Mouse (Mus musculus) MEL (cell line): Measurements from ENCODE around the gene Gipc3. TPM values are rescaled to one million over a fixed set of nuclear protein-coding genes. Genes with fewer than 3 reads are reported as not detected.

Experiments used
- DNase-seq: peaks from one replicate; pipeline ENCODE4 v3.0.0; 2011; ENCODE audit warnings: low read depth, low spot score
- H3K27ac ChIP-seq: 2 replicates; pipeline ENCODE4 v1.5.1; 2012; ENCODE audit warnings: low read depth, mild to moderate bottlenecking, control low read depth, low read length, moderate library complexity; ENCODE audit not compliant: control insufficient read depth
- H3K27me3 ChIP-seq, 2 experiments: fragments of 150-350 bp in 1 of 2; sonication (generic) in 1 of 2; 2 replicates each; pipeline ENCODE4 v1.6.1; 2012; ENCODE audit warnings: low read length in 2 of 2, mild to moderate bottlenecking in 2 of 2, improper control_type of control experiment in 1 of 2, moderate library complexity in 1 of 2; ENCODE audit not compliant: insufficient read depth in 2 of 2, control insufficient read depth in 1 of 2
- H3K36me3 ChIP-seq, 2 experiments: 2 replicates each; pipeline ENCODE4 v1.6.1; 2012 to 2014; ENCODE audit warnings: low read length in 2 of 2, improper control_type of control experiment in 1 of 2, inconsistent platforms in 1 of 2, mild to moderate bottlenecking in 1 of 2; ENCODE audit not compliant: insufficient read depth in 2 of 2, control insufficient read depth in 1 of 2
- H3K4me1 ChIP-seq, 2 experiments: fragments of 150-350 bp in 1 of 2; sonication (generic) in 1 of 2; 2 replicates each; pipeline ENCODE4 v1.6.1; 2012; ENCODE audit warnings: low read length in 2 of 2, improper control_type of control experiment in 1 of 2, mild to moderate bottlenecking in 1 of 2; ENCODE audit not compliant: insufficient read depth in 2 of 2, control insufficient read depth in 1 of 2
- H3K4me3 ChIP-seq, 2 experiments: fragments of 150-350 bp in 1 of 2; sonication (generic) in 1 of 2; 2 replicates each; pipeline ENCODE4 v1.5.1; 2012; ENCODE audit warnings: low read depth in 2 of 2, low read length in 2 of 2, mild to moderate bottlenecking in 2 of 2, moderate library complexity in 2 of 2, control low read depth in 1 of 2, improper control_type of control experiment in 1 of 2; ENCODE audit not compliant: control insufficient read depth in 1 of 2, insufficient read depth in 1 of 2
- H3K79me2 ChIP-seq: 2 replicates; pipeline ENCODE4 v1.6.1; 2012; ENCODE audit warnings: mild to moderate bottlenecking, low read length, moderate library complexity; ENCODE audit not compliant: control insufficient read depth, poor library complexity, insufficient read depth
- H3K9ac ChIP-seq: 2 replicates; pipeline ENCODE4 v1.6.1; 2012; ENCODE audit warnings: low read depth, mild to moderate bottlenecking, control low read depth, low read length, moderate library complexity; ENCODE audit not compliant: control insufficient read depth, poor library complexity, severe bottlenecking
- H3K9me3 ChIP-seq: fragments of 150-350 bp; sonication (generic); replicated peaks from 2 replicates; pipeline ENCODE4 v1.6.1; 2012; ENCODE audit warnings: mild to moderate bottlenecking, low read length, improper control_type of control experiment, moderate library complexity; ENCODE audit not compliant: insufficient read depth
- CHD2 ChIP-seq: IDR thresholded peaks from 2 replicates; pipeline ENCODE4 v1.6.1; 2011; ENCODE audit warnings: low read length, improper control_type of control experiment
- E2F4 ChIP-seq: IDR thresholded peaks from 2 replicates; pipeline ENCODE4 v1.6.1; 2011; ENCODE audit warnings: low read depth, low read length, improper control_type of control experiment, borderline replicate concordance
- ELF1 ChIP-seq: IDR thresholded peaks from 2 replicates; pipeline ENCODE4 v1.6.1; 2014; ENCODE audit warnings: low read depth, mild to moderate bottlenecking, inconsistent platforms, low read length, improper control_type of control experiment, moderate library complexity
- ETS1 ChIP-seq: IDR thresholded peaks from 2 replicates; pipeline ENCODE4 v1.6.1; 2012; ENCODE audit warnings: low read depth, mild to moderate bottlenecking, inconsistent platforms, low read length, improper control_type of control experiment, moderate library complexity
- GATA1 ChIP-seq: IDR thresholded peaks from 2 replicates; pipeline ENCODE4 v1.6.1; 2011; ENCODE audit warnings: low read depth, low read length, improper control_type of control experiment
- JUND ChIP-seq: IDR thresholded peaks from 2 replicates; pipeline ENCODE4 v1.6.1; 2011; ENCODE audit warnings: low read depth, mild to moderate bottlenecking, improper control_type of control experiment, low read length
- KAT2A ChIP-seq: conservative IDR thresholded peaks from 2 replicates; pipeline ENCODE4 v1.6.1; 2012; ENCODE audit warnings: low read depth, low read length, improper control_type of control experiment, inconsistent platforms
- MAFK ChIP-seq: IDR thresholded peaks from 2 replicates; pipeline ENCODE4 v1.6.1; 2011; ENCODE audit warnings: low read depth, mild to moderate bottlenecking, low read length, improper control_type of control experiment, borderline replicate concordance
- MYC ChIP-seq: IDR thresholded peaks from 2 replicates; pipeline ENCODE4 v1.6.1; 2011; ENCODE audit warnings: low read depth, mild to moderate bottlenecking, low read length, improper control_type of control experiment, moderate library complexity
- NELFE ChIP-seq: IDR thresholded peaks from 2 replicates; pipeline ENCODE4 v1.6.1; 2011; ENCODE audit warnings: low read depth, low read length, improper control_type of control experiment
- NRF1 ChIP-seq: IDR thresholded peaks from 2 replicates; pipeline ENCODE4 v1.6.1; 2014; ENCODE audit warnings: low read depth, mild to moderate bottlenecking, inconsistent platforms, low read length, improper control_type of control experiment, moderate library complexity; ENCODE audit not compliant: poor library complexity, insufficient read depth, severe bottlenecking
- POLR2A ChIP-seq, 2 experiments: IDR thresholded peaks; 2 replicates each; pipeline ENCODE4 v1.6.1; 2011 to 2012; ENCODE audit warnings: low read length in 2 of 2, mild to moderate bottlenecking in 2 of 2, control low read depth in 1 of 2, improper control_type of control experiment in 1 of 2, low read depth in 1 of 2, moderate library complexity in 1 of 2; ENCODE audit not compliant: control insufficient read depth in 1 of 2, insufficient read depth in 1 of 2, poor library complexity in 1 of 2
- POLR2AphosphoS5 ChIP-seq: IDR thresholded peaks from 2 replicates; pipeline ENCODE4 v1.6.1; 2012; ENCODE audit warnings: low read depth, borderline replicate concordance, mild to moderate bottlenecking, inconsistent platforms, low read length, moderate library complexity, mixed read lengths
- RAD21 ChIP-seq: IDR thresholded peaks from 2 replicates; pipeline ENCODE4 v1.6.1; 2011; ENCODE audit warnings: mild to moderate bottlenecking, low read depth, low read length, improper control_type of control experiment
- SMC3 ChIP-seq: IDR thresholded peaks from 2 replicates; pipeline ENCODE4 v1.6.1; 2011; ENCODE audit warnings: low read depth, low read length, improper control_type of control experiment
- UBTF ChIP-seq: IDR thresholded peaks from 2 replicates; pipeline ENCODE4 v1.6.1; 2012; ENCODE audit warnings: low read depth, mild to moderate bottlenecking, inconsistent platforms, low read length, improper control_type of control experiment, moderate library complexity, borderline replicate concordance; ENCODE audit not compliant: insufficient read depth
- ZKSCAN1 ChIP-seq: IDR thresholded peaks from 2 replicates; pipeline ENCODE4 v1.6.1; 2012; ENCODE audit warnings: low read depth, mild to moderate bottlenecking, inconsistent platforms, low read length, improper control_type of control experiment, moderate library complexity
- ZNF384 ChIP-seq: IDR thresholded peaks from 2 replicates; pipeline ENCODE4 v1.6.1; 2012; ENCODE audit warnings: low read depth, mild to moderate bottlenecking, inconsistent platforms, low read length, improper control_type of control experiment
- polyA plus RNA-seq, 2 experiments: library from polyadenylated mRNA; stranded (reverse) in 1 of 2; unstranded in 1 of 2; fragments of >175 nt in 1 of 2; fragments of >200 nt in 1 of 2; gene quantifications; 2 replicates each; pipeline versions ENCODE4 v1.2.1 to v1.2.4; 2012; ENCODE audit warnings: low replicate concordance in 2 of 2, low read depth in 1 of 2; ENCODE audit not compliant: insufficient read length in 2 of 2, insufficient read depth in 1 of 2, missing spikeins in 1 of 2
- total RNA-seq: library from RNA; depleted of rRNA; stranded (reverse); fragments of 300-350 nt; gene quantifications from 2 replicates; pipeline ENCODE4 v1.2.3, GENCODE M21; 2012

The Gipc3 gene
- total and polyA plus RNA-seq, 3 experiments = not detected

DNA sequence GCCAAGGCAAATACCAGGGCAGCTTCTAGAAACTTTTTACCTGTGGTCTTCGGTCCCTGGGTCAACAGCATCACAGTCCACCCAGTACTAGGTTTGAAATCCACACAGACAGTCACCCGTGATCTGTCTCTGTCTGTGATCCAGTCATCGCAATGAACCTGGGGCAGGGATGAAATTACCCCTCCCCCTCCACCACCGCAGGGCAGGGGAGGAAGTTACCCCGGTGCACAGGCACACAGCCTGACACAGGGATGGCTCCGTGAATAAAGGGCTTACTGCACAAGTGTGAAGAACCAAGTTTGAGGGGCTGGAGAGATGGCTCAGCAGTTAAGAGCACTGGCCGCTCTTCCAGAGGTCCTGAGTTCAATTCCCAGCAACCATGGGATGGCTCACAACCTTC, 39.3 kb downstream of the Gipc3 start:
- DNase-seq = no peak
- Histone ChIP-seq H3K27ac (no peak overlapping the region), H3K79me2 (peaks cover 22% of the 10 kb centered on the region), H3K36me3 (peaks cover 0 to 2% of the 10 kb centered on the region in 2 experiments; a peak in 1 of 4 replicates), H3K9ac (no peak overlapping the region), H3K4me3 (no peak overlapping the region), H3K4me1 (no peaks in the 10 kb centered on the region)
- TF ChIP-seq JUND = no peak
- no peak for TF ChIP-seq POLR2AphosphoS5
- TF ChIP-seq ELF1 = no peak
- no peak for TF ChIP-seq UBTF
- TF ChIP-seq ETS1 = no peak
- TF ChIP-seq E2F4 = no peak
- TF ChIP-seq RAD21 = no peak
- no peak for TF ChIP-seq KAT2A
- no peak for TF ChIP-seq ZNF384
- TF ChIP-seq POLR2A (IDR thresholded peaks at IDR 0.05; ENCODE audit: control insufficient read depth in 1 of 2, insufficient read depth in 1 of 2, low read depth in 1 of 2, low read length in 2 of 2, poor library complexity in 1 of 2) = no peak
- no peak for TF ChIP-seq CHD2
- TF ChIP-seq, all 39 proteins: peak for 0
- no peaks in the 10 kb centered on the region for H3K9me3 ChIP-seq
- no peaks in the 10 kb centered on the region for H3K27me3 ChIP-seq

DNA sequence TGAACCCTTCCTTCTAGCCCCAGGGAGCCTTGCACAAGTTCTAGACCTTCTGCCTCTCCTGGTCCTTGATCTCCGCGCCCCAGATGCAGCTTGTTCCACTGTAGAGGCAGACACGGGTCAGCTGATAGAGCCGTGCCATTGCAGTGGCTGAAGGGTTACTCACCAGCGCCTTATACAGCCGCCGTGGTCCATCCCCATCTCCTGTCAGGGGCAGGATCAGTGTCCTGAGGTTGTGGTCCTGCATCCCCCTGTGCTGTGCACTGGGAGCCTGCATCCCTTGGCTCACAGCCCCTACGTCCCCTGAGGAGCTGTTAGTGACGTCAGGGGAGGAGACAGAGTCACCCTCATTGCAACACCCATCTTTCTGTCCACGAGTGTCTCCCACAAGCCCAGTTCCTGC, 39.8 kb downstream of the Gipc3 start:
- TF ChIP-seq NRF1 (no peak), GATA1 (no peak), RAD21 (no peak), MAFK (no peak), NELFE (no peak), ETS1 (no peak), SMC3 (no peak), MYC (no peak), ZKSCAN1 (no peak)
- TF ChIP-seq, all 39 proteins: peak for 0
- Histone ChIP-seq H3K4me3 (no peak overlapping the region), H3K36me3 (peaks cover 0 to 2% of the 10 kb centered on the region in 2 experiments; a peak in 1 of 4 replicates), H3K27me3 (no peaks in the 10 kb centered on the region), H3K27ac (no peak overlapping the region), H3K9ac (no peak overlapping the region), H3K9me3 (no peaks in the 10 kb centered on the region), H3K4me1 (peaks cover 0 to 3% of the 10 kb centered on the region in 2 experiments; a peak in 1 of 4 replicates), H3K79me2 (peaks cover 27% of the 10 kb centered on the region)
- no peak for DNase-seq
